Mouse (Mus musculus): ENCODE measurements around the gene Abcd1.
"Not testable (repeated sequence)": the region's sequence is repeated elsewhere in the genome, so short reads cannot be mapped to it uniquely, and the experiment has no call there.

The Abcd1 gene

GRCm38 (mm10) chrX:73739841-73740240 is 23.4 kb downstream of the Abcd1 start:
- not testable (repeated sequence) for DNase-seq (ENCODE audit: low read depth, low spot score)

- no peak for DNase-seq (ENCODE audit: low read depth, low spot score)
Observed at GRCm38 (mm10) chrX:73744774-73745481, 28.5 kb downstream of the Abcd1 start.

GRCm38 (mm10) chrX:73748977-73749376 is 32.6 kb downstream of the Abcd1 start:
- no peak for DNase-seq (ENCODE audit: low read depth, low spot score)

DNA sequence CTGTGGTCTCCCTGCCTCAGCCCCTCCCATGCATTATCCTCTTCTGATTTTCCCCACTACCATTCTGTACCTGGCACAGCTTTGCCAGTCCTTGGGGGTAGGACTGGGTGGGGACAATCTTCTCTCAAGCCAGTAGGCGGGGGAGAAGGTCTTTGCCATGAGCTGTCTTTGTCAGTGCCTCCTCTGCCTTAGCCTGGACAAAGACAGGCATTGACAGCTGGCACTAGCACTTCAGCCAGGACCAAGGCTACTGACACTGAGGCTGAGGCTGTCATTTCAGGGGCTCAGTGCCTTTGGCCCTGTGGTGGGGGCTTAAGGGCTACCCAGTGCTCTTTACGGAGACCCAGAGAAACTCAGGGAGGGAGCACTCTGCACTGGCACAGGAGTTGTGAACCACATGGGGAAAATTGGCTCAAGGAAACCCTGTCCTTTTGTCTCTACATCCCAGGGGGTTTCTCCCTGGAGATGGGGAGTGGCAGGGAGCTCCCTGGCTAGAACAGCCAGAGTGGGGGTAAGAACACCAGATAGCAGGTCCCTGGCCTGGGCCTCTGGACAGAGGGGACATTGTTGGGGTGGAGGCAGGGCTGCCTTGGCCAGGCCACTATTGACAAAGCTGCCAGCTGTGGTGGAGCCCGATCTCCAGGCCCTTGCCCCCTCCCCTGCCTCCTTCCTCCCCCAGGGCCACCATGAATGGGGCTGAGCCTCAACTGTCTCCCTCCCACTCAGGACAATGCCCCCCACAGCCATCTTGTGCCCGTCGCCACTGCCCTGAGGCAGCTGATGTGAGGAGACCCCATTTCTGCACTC is 40.1 kb downstream of the Abcd1 start, which contains the start of gene Plxnb3:
TSS of gene Plxnb3 (plus strand) at position 757 of the 807 bp plus-strand sequence.
- peak; percentile 38 for DNase-seq (ENCODE audit: low read depth, low spot score)

DNA sequence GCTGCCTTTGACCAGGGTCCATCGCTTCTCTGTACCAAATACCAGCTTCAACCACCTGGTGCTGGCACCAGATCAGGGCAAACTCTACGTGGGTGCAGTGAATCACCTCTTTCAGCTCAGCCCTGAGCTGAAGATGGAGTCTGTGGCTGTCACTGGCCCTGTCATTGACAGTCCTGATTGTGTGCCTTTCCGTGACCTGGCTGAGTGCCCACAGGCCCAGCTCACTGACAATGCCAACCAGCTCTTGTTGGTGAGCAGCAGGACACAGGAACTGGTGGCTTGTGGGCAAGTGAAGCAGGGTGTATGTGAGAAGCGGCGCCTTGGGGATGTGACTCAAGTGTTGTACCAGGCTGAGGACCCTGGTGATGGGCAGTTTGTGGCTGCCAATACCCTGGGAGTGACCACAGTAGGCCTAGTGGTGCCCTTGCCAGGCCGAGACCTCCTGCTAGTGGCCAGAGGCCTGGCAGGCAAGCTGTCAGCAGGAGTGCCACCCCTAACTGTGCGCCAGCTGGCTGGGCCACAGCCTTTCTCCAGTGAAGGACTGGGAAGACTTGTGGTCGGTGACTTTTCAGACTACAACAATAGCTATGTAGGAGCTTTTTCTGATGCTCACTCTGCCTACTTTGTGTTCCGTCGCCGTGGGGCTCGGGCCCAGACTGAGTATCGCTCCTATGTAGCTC is 42.4 kb downstream of the Abcd1 start:
- DNase-seq (ENCODE audit: low read depth, low spot score), result peak; percentile 27

- DNase-seq (ENCODE audit: low read depth, low spot score), result no peak
Observed at GRCm38 (mm10) chrX:73765311-73765710, 48.9 kb downstream of the Abcd1 start.

- no peak for DNase-seq (ENCODE audit: low read depth, low spot score)
Observed at GRCm38 (mm10) chrX:73767267-73767666, 50.9 kb downstream of the Abcd1 start.

DNA sequence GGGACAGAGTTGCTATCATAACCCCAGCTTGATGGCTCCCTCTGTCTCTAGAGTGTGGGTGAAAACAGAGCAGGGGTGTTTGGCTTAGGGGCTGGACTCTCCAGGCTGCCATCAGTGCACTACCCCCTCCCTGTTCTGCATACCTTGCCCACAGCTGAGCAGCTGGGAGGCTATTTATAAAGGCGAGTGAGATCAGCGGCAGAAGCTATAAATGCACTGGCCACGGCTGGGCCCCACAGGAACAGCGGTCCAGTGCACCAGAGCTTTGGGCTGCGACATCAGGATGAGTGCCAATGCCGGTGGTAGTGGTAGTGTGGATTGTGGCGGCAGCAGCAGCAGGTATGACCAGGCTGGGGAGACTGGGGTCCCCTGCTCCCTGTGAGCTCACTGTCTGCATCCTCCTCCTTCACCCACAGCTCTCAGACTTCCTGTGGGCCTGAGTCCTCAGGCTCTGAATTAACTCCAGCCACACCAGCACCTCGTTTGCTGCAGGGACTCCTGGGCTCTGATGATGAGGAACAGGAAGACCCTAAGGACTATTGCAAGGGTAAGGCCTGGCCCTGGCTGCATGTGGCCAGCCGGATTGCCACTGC is 57.9 kb downstream of the Abcd1 start, which contains the start of gene Srpk3:
TSS of gene Srpk3 (plus strand) at position 238 of the 593 bp plus-strand sequence.
- no peak for DNase-seq (ENCODE audit: low read depth, low spot score)

- DNase-seq (ENCODE audit: low read depth, low spot score), result no peak
Observed at GRCm38 (mm10) chrX:73774802-73775483, 58.5 kb downstream of the Abcd1 start.

- no peak for DNase-seq (ENCODE audit: low read depth, low spot score)
Observed at GRCm38 (mm10) chrX:73782227-73782626, 65.8 kb downstream of the Abcd1 start.

DNA sequence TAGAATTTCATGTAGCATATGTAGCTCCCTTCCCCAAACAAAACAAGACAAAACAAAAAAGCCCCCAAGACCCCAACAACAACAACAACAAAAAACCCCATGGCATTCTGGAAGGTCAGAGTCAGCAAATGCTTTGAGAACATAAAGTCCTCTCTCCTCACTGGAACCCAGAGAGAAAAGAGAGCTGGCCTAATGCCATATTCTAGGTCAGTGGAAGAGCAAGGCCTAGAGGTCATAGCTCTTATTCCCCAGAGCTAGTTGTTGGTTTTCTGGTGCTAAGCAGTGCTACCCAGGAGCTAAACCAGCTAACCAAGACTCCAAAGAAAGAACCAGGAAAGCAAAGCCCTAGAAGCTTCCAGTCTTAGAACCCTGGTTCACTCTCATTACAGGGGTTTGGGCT is 69.3 kb downstream of the Abcd1 start:
- DNase-seq (ENCODE audit: low read depth, low spot score), result no peak

GRCm38 (mm10) chrX:73786364-73787224 is 70.2 kb downstream of the Abcd1 start, which contains the start of the genes Idh3g and Ssr4:
TSS of gene Idh3g (minus strand) at chrX:73786897.
TSS of gene Ssr4 (plus strand) at chrX:73787028.
- peak; percentile 96 for DNase-seq (ENCODE audit: low read depth, low spot score)

- no peak for DNase-seq (ENCODE audit: low read depth, low spot score)
Observed at GRCm38 (mm10) chrX:73787225-73787558, 70.8 kb downstream of the Abcd1 start.
